Mouse (Mus musculus) lung, postnatal 0 days (tissue): ENCODE results near the gene Tnfrsf19. TPM values are rescaled to one million over a fixed set of nuclear protein-coding genes. Genes with fewer than 3 reads are reported as not detected.
A peak's percentile ranks its signal among the peaks of the same experiment; 100 is the strongest.

Source experiments
- ATAC-seq: fragments of 200-750 bp; cut with Nextera tagmentation; 2 replicates; pipeline ENCODE4 v1.8.0; 2017; ENCODE audit warnings: moderate library complexity
- DNase-seq: peaks from one replicate; pipeline ENCODE4 v3.0.0-alpha.2; 2016; ENCODE audit warnings: low spot score
- H3K27ac ChIP-seq: fragments of 300-500 bp; sonication (generic); 2 replicates; pipeline ENCODE4 v1.5.1; 2014; ENCODE audit warnings: antibody characterized with exemption, mild to moderate bottlenecking, low read length, mixed read lengths
- H3K27me3 ChIP-seq: fragments of 300-500 bp; sonication (generic); replicated peaks from 2 replicates; pipeline ENCODE4 v1.6.1; 2014; ENCODE audit warnings: low read length, mixed read lengths; ENCODE audit not compliant: insufficient read depth
- H3K36me3 ChIP-seq: fragments of 300-500 bp; sonication (generic); 2 replicates; pipeline ENCODE4 v1.6.1; 2014; ENCODE audit warnings: low read length, mixed read lengths; ENCODE audit not compliant: insufficient read depth
- H3K4me1 ChIP-seq: fragments of 300-500 bp; sonication (generic); 2 replicates; pipeline ENCODE4 v1.6.1; 2014; ENCODE audit warnings: antibody characterized with exemption, low read depth, low read length, mixed read lengths; ENCODE audit not compliant: insufficient read depth
- H3K4me2 ChIP-seq: fragments of 300-500 bp; sonication (generic); replicated peaks from 2 replicates; pipeline ENCODE4 v1.6.1; 2014; ENCODE audit warnings: low read depth, mild to moderate bottlenecking, low read length, moderate library complexity, mixed read lengths
- H3K4me3 ChIP-seq: fragments of 300-500 bp; sonication (generic); 2 replicates; pipeline ENCODE4 v1.5.1; 2014; ENCODE audit warnings: low read depth, low read length
- H3K9ac ChIP-seq: fragments of 300-500 bp; sonication (generic); replicated peaks from 2 replicates; pipeline ENCODE4 v1.6.1; 2014; ENCODE audit warnings: low read depth, mild to moderate bottlenecking
- H3K9me3 ChIP-seq: fragments of 300-500 bp; sonication (generic); 2 replicates; pipeline ENCODE4 v1.6.1; 2016; ENCODE audit warnings: low read length, mixed read lengths
- CTCF ChIP-seq: IDR thresholded peaks from 2 replicates; pipeline ENCODE4 v1.5.1; 2016; ENCODE audit warnings: antibody characterized with exemption, mild to moderate bottlenecking
- EP300 ChIP-seq: IDR thresholded peaks from 2 replicates; pipeline ENCODE4 v1.6.1; 2016; ENCODE audit warnings: antibody characterized with exemption, mild to moderate bottlenecking, control low read depth
- WGBS: fragments of 180-500 bp; shearing (Covaris S2); extraction: QIAGEN DNeasy Blood & Tissue Kit; methylation state at CpG from one replicate; pipeline ENCODE4 v1.1.7; 2014; 5-methylcytosine and 5-hydroxymethylcytosine counted together
- polyA plus RNA-seq: library from polyadenylated mRNA; unstranded; fragments of >200 nt; fragmentation: Nextera tagmentation; extraction: Ambion mirVana; gene quantifications from 2 replicates; pipeline ENCODE4 v1.2.1, GENCODE M21; 2015

The Tnfrsf19 gene
- polyA plus RNA-seq, 1 experiment from 2014 or later, result 35.0 TPM

GRCm38 (mm10) chr14:61014544-61014943 is 31.7 kb downstream of the Tnfrsf19 start:
- no peak overlapping the region for H3K4me2 ChIP-seq
- H3K9ac ChIP-seq, result no peak overlapping the region
- H3K4me3 ChIP-seq, result no peak overlapping the region
- H3K36me3 ChIP-seq, result no peaks in the 10 kb centered on the region
- H3K27ac ChIP-seq, result no peak overlapping the region
- ATAC-seq (no peak), DNase-seq (no peak)
- no peaks in the 10 kb centered on the region; the same call in 1 of the 2 replicates for H3K4me1 ChIP-seq
- WGBS, result 84% methylated on average over 15 of the region's 15 CpGs
- TF ChIP-seq EP300 (no peak), CTCF (no peak)
- no peaks in the 10 kb centered on the region for H3K9me3 ChIP-seq
- H3K27me3 ChIP-seq, result no peaks in the 10 kb centered on the region

- Histone ChIP-seq H3K4me3 (peak overlapping the region; percentile 14), H3K9me3 (no peaks in the 10 kb centered on the region), H3K4me2 (peak overlapping the region; percentile 50), H3K4me1 (no peaks in the 10 kb centered on the region; the same call in 1 of the 2 replicates), H3K36me3 (no peaks in the 10 kb centered on the region), H3K27ac (peak overlapping the region; percentile 52; the same call in 1 of the 2 replicates), H3K27me3 (no peaks in the 10 kb centered on the region), H3K9ac (0 out of 2 replicates have a peak overlapping the region, but pooled peaks have one; percentile 23)
- TF ChIP-seq CTCF (no peak), EP300 (no peak)
- WGBS, result 1% methylated on average over 17 of the region's 17 CpGs
- ATAC-seq, result peak; percentile 93
- peak; percentile 78 for DNase-seq
Measured at GRCm38 (mm10) chr14:61012397-61012931, 33.8 kb downstream of the Tnfrsf19 start.

- H3K9me3 ChIP-seq, result no peaks in the 10 kb centered on the region
- H3K4me3 ChIP-seq, result no peak overlapping the region
- no peak overlapping the region for H3K27ac ChIP-seq
- 86% methylated on average over 8 of the region's 8 CpGs for WGBS
- no peaks in the 10 kb centered on the region; the same call in 1 of the 2 replicates for H3K4me1 ChIP-seq
- TF ChIP-seq EP300 (no peak), CTCF (no peak)
- no peak overlapping the region for H3K9ac ChIP-seq
- no peak for ATAC-seq
- no peaks in the 10 kb centered on the region for H3K36me3 ChIP-seq
- no peaks in the 10 kb centered on the region for H3K27me3 ChIP-seq
- H3K4me2 ChIP-seq, result no peak overlapping the region
- DNase-seq, result no peak
Measured at GRCm38 (mm10) chr14:61011621-61012174, 34.6 kb downstream of the Tnfrsf19 start.

- no peaks in the 10 kb centered on the region for H3K36me3 ChIP-seq
- H3K4me3 ChIP-seq, result no peak overlapping the region
- ATAC-seq (no peak), DNase-seq (no peak)
- no peaks in the 10 kb centered on the region for H3K9me3 ChIP-seq
- no peaks in the 10 kb centered on the region for H3K4me1 ChIP-seq
- no peaks in the 10 kb centered on the region for H3K27me3 ChIP-seq
- WGBS, result 65% methylated on average over 17 of the region's 17 CpGs
- H3K4me2 ChIP-seq, result no peak overlapping the region
- TF ChIP-seq EP300, result no peak
- TF ChIP-seq CTCF, result no peak
- H3K9ac ChIP-seq, result no peak overlapping the region
- no peak overlapping the region for H3K27ac ChIP-seq
Measured at GRCm38 (mm10) chr14:61005127-61005837, 41.0 kb downstream of the Tnfrsf19 start.

GRCm38 (mm10) chr14:61003676-61004075 is 42.6 kb downstream of the Tnfrsf19 start:
- H3K4me1 ChIP-seq, result no peaks in the 10 kb centered on the region
- H3K4me2 ChIP-seq, result no peak overlapping the region
- DNase-seq, result no peak
- ATAC-seq, result no peak
- 88% methylated on average over 6 of the region's 6 CpGs for WGBS
- no peak for TF ChIP-seq EP300
- TF ChIP-seq CTCF, result no peak
- H3K36me3 ChIP-seq, result no peaks in the 10 kb centered on the region
- H3K9me3 ChIP-seq, result no peaks in the 10 kb centered on the region
- H3K4me3 ChIP-seq, result no peak overlapping the region
- H3K27me3 ChIP-seq, result no peaks in the 10 kb centered on the region
- no peak overlapping the region for H3K9ac ChIP-seq
- no peak overlapping the region for H3K27ac ChIP-seq

GRCm38 (mm10) chr14:61000072-61000471 is 46.2 kb downstream of the Tnfrsf19 start:
- Histone ChIP-seq H3K36me3 (no peaks in the 10 kb centered on the region), H3K27ac (no peak overlapping the region), H3K4me1 (no peaks in the 10 kb centered on the region), H3K4me2 (no peak overlapping the region), H3K9me3 (no peaks in the 10 kb centered on the region), H3K27me3 (no peaks in the 10 kb centered on the region), H3K4me3 (no peak overlapping the region), H3K9ac (no peak overlapping the region)
- no peak for ATAC-seq
- WGBS, result 70% methylated on average over 5 of the region's 5 CpGs
- TF ChIP-seq EP300, result no peak
- TF ChIP-seq CTCF, result no peak
- DNase-seq, result no peak
